Mouse (Mus musculus) megakaryocyte, embryonic 14.5 days (primary cell): ENCODE results near the gene Zfp672.

ENCODE experiments used
- FLI1 ChIP-seq: IDR thresholded peaks from 2 replicates; pipeline ENCODE4 v1.6.1; 2012; ENCODE audit warnings: low read length, inconsistent platforms, mixed read lengths
- GATA1 ChIP-seq: IDR thresholded peaks from 3 replicates; pipeline ENCODE4 v1.6.1; 2012; ENCODE audit warnings: mixed read lengths, low read length, inconsistent platforms, borderline replicate concordance

- TF ChIP-seq GATA1 (no peak), FLI1 (no peak)
Observed at GRCm38 (mm10) chr11:58331546-58331945, 1.4 kb upstream of the Zfp672 start.
